Mouse (Mus musculus) embryonic fibroblast, embryonic 13.5 days (primary cell): ENCODE measurements around the gene Wnt2b. TPM values are rescaled to one million over a fixed set of nuclear protein-coding genes. Genes with fewer than 3 reads are reported as not detected.

Source experiments
- H3K27ac ChIP-seq: 2 replicates; pipeline ENCODE4 v1.5.1; 2012; ENCODE audit warnings: low read length, control low read depth, inconsistent platforms; ENCODE audit not compliant: insufficient read depth
- H3K4me1 ChIP-seq: 2 replicates; pipeline ENCODE4 v1.6.1; 2011; ENCODE audit warnings: low read length; ENCODE audit not compliant: control insufficient read depth, insufficient read depth
- H3K4me3 ChIP-seq: 2 replicates; pipeline ENCODE4 v1.5.1; 2011; ENCODE audit warnings: mild to moderate bottlenecking, control low read depth, low read length; ENCODE audit not compliant: insufficient read depth
- CTCF ChIP-seq: IDR thresholded peaks from 2 replicates; pipeline ENCODE4 v1.5.1; 2011; ENCODE audit warnings: mild to moderate bottlenecking, control low read depth, low read length, moderate library complexity, borderline replicate concordance; ENCODE audit not compliant: insufficient read depth
- POLR2A ChIP-seq: IDR thresholded peaks from 2 replicates; pipeline ENCODE4 v1.6.1; 2011; ENCODE audit warnings: low read depth, mild to moderate bottlenecking, control low read depth, low read length, moderate library complexity
- polyA plus RNA-seq: library from polyadenylated mRNA; stranded (reverse); fragments of >200 nt; gene quantifications from 2 replicates; pipeline ENCODE4 v1.2.4, GENCODE M21; 2011; ENCODE audit warnings: low read depth; ENCODE audit not compliant: missing spikeins, insufficient read length

The Wnt2b gene
- polyA plus RNA-seq, 1 experiment: 2.5 TPM

DNA sequence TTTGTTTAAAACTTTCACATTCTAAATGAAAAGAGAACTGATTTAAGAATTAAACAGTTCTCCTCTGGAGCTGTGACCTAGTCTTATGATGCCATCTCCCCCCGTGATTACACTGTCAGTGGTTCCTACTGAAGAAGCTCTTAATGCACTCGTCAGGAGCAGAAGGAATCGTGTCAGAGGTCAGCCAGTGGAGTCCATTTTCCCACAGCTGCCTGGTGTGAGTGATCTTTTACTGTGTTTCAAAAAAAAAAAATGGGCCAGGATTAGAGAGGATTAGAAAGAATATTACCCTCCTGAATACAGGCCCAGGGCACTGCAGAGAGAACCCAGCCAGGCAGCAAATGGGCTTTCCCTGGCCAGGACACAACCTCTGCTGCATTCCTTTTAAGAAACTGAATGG lies 46.7 kb downstream of the Wnt2b start:
- no peak overlapping the region for H3K4me3 ChIP-seq
- TF ChIP-seq CTCF: no peak
- no peak for TF ChIP-seq POLR2A

DNA sequence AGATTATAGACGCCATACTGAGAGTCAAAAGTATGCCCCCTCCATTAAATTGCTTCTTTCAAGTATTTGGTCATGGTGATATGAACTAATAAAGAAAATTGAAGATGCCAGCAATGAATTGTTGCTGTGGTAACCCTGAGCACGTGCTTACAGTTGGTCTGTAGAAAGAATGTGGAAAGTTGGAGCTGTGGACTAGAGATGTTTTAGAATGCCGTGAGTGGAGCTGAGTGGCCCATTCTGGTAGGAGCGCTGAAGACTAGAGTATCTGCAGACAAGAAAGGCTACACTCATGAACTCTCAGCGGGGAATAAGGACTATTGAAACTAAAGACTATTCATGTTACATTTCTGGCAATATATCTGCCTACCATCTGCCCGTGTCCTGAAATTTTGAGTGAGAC lies 52.5 kb downstream of the Wnt2b start:
- Histone ChIP-seq H3K27ac (no peak overlapping the region), H3K4me1 (no peaks in the 10 kb centered on the region), H3K4me3 (no peak overlapping the region)
- TF ChIP-seq CTCF (no peak), POLR2A (no peak)

More for the DNA sequence above, 46.7 kb downstream of the Wnt2b start:
- Histone ChIP-seq H3K27ac (no peak overlapping the region), H3K4me1 (no peaks in the 10 kb centered on the region)

DNA sequence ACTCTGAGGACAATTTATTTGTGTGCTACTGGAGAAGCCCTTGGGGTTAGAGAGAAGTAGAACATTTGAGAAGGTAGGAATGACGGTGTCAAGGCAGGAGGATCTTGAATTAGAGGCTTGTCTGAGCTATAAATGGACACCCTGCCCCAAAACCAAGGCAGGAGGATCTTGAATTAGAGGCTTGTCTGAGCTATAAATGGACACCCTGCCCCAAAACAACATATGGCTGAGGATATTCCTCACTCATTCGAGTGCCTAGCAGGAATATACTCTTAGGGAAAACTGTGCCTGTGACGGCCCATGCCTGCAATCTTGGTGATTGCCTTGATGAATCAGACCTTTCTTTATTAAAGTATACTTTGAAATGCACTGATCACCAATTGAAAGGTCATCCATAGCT lies 55.7 kb downstream of the Wnt2b start:
- no peaks in the 10 kb centered on the region for H3K4me1 ChIP-seq
- H3K27ac ChIP-seq: no peak overlapping the region
- TF ChIP-seq POLR2A (no peak), CTCF (no peak)
- H3K4me3 ChIP-seq: no peak overlapping the region

GRCm38 (mm10) chr3:104905389-104905788 lies 56.3 kb downstream of the Wnt2b start:
- Histone ChIP-seq H3K4me3 (no peak overlapping the region), H3K4me1 (no peaks in the 10 kb centered on the region), H3K27ac (no peak overlapping the region)
- no peak for TF ChIP-seq POLR2A

GRCm38 (mm10) chr3:104901154-104901553 lies 60.6 kb downstream of the Wnt2b start:
- TF ChIP-seq CTCF (no peak), POLR2A (no peak)
- no peak overlapping the region for H3K27ac ChIP-seq
- no peaks in the 10 kb centered on the region for H3K4me1 ChIP-seq
- H3K4me3 ChIP-seq: no peak overlapping the region

GRCm38 (mm10) chr3:104896141-104896540 lies 65.6 kb downstream of the Wnt2b start:
- no peaks in the 10 kb centered on the region for H3K4me1 ChIP-seq
- TF ChIP-seq POLR2A (no peak), CTCF (no peak)

More at GRCm38 (mm10) chr3:104896141-104896540, 65.6 kb downstream of the Wnt2b start:
- H3K27ac ChIP-seq: no peak overlapping the region
- H3K4me3 ChIP-seq: no peak overlapping the region

Other genes with a start within 250 kb of the Wnt2b start
- gene Ppm1j, start 180.9 kb downstream of the Wnt2b start, polyA plus RNA-seq: 4.7 and 6.3 TPM in 2 replicates
- gene Fam19a3, start 180.1 kb downstream of the Wnt2b start, polyA plus RNA-seq: 0.12 and 0.32 TPM in 2 replicates
- gene Rhoc, start 173.5 kb downstream of the Wnt2b start, polyA plus RNA-seq: 439 and 560 TPM in 2 replicates
- gene Mov10, start 143.4 kb downstream of the Wnt2b start, polyA plus RNA-seq: 21.3 and 25.8 TPM in 2 replicates
- gene St7l, start 97.9 kb downstream of the Wnt2b start, polyA plus RNA-seq: 23.4 and 33.0 TPM in 2 replicates
- 230 and 240 TPM in 2 replicates for gene Capza1, start 97.4 kb downstream of the Wnt2b start, polyA plus RNA-seq
- 54.8 and 74.0 TPM in 2 replicates for gene Cttnbp2nl, start 91.2 kb upstream of the Wnt2b start, polyA plus RNA-seq
- gene 4930564D02Rik, start 104.9 kb upstream of the Wnt2b start, polyA plus RNA-seq: not detected in 2 replicates